Mouse (Mus musculus): ENCODE results near the gene Tspan11.

Tspan11 gene

DNA sequence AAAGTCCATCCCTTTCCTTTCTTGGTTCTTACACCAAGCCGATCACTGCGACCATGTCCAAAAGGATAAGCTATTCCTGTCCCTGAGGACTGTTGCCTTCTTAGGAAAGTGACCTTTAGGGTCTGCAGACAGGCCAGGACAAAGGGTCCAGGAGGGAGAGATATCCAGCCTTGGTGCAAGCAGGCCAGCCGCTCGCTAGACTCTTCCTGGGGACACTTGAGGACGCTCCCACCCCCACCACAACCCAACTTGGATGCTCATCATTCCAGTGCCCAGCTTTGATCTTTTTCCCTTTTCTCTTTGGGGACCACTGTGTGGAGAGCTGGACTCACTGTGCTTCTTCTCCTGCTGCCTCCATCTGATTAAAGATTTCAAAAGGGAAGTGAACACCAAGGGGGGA is 41.3 kb downstream of the Tspan11 start:
- DNase-seq (ENCODE audit: extremely low spot score, low read depth, low spot score): no peak

DNA sequence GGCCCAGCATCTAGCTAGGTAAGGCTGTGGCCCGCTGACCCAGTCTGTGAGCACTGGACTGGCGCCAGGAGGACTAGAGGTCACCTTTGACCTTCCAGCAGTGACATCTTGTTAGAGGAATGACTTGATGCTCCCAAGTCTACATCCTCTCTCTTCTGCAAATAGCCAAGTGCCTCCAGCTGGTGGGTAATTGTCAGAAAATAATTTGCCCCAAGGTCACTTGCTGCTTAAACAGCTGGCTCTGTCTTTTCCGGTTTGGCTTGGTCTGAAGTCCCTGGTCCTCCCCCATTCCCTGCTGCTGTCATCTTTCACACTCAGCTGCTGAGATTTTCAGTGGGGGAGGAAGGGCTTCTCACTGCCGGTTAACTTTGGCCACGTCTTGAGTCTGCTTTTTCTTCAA is 45.3 kb downstream of the Tspan11 start:
- no peak for DNase-seq (ENCODE audit: extremely low spot score, low read depth, low spot score)

DNA sequence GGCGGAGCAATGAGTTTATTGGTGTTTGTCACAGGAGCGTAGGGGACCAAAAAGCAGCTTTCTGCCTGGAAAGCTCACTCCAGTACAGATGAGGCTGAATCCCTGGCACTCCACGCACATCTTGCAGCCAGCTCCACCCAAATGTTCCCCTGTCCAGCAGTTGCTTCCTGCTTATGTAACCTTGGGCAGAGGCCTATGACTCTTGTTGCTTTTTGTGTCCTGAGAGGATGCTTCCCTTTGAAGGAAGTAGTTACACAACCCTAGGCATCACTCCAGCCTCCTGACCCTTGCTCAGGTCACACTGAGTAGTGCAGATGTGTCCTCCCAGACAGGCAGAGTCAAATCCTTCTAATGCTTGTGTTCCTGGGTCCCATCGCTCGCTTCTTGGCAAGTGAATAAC is 46.5 kb downstream of the Tspan11 start:
- no peak for DNase-seq (ENCODE audit: extremely low spot score, low read depth, low spot score)

DNA sequence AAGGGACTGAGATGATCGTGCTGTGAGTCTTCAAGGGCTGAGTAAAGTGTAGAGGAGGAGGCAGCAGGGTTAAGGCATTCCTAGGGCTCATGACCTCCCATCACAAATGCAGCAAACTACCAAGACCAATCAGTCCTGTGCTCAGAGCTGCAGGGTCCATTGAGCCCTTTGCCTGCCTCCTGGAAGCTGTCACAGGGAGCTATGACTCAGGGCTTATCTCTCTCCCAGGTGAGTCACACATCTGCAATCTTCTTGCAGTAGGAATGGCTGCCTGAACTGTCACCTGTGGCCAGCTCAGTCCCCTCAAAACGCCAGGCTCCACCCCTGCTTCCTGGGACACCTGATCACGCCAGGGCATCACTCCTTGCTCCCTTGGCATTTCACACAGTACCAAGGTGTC is 47.7 kb downstream of the Tspan11 start:
- DNase-seq (ENCODE audit: extremely low spot score, low read depth, low spot score): no peak

DNA sequence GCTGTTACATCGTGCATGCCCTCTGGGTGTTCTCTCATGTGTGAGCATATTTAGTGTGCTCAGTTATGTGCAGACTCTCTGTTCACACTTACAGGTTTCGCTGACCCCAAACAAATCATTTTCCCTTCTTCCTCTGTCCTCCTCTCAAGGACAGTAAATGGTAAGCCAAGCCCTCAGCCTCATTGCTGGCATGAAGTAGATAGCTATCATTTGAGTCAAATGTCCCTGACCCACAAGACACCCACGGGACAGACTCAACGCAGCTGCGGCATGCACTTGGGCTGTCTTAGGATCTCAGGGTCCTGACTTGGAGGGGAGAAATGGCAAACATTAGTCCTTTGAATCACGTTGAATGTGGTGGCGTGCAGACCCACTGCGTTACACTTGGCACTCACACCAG is 55.0 kb downstream of the Tspan11 start:
- DNase-seq (ENCODE audit: extremely low spot score, low read depth, low spot score): no peak

DNA sequence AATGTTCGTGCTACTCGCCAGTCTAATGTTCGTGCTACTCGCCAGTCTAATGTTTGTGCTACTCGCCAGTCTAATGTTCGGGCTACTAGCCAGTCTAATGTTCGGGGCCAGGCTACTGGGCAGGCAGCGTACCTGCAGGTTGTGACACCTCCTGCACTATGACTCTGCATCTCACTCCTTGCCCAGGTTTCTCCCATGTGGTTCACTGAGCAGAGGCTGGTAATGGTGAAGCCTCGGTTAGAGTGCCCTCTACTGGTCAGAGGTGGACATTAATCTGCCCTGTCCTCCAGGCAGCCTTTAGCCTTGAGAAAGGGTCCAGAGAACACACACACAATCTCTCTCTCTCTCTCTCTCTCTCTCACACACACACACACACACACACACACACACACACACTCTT is 58.3 kb downstream of the Tspan11 start:
- peak; percentile 70 for DNase-seq (ENCODE audit: extremely low spot score, low read depth, low spot score)

DNA sequence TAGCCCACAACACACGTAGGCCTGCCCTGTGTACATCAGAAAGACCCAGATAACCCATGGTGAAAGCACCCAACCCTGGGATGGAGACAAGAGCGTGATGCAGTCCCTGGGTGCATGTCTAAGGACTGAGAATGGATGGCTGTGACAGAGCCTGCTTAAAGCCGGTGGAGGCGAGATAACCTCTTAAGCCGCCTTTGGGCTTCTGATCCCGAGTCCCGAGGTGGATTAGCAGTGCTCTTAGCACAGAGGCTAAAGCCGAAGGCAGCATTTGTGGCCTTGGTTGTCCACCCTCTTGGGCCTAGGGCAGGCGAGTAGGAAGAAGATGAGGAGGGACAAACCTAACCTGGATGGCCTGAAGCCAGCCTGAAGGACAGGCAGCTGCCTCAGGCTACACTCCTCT is 61.3 kb downstream of the Tspan11 start:
- DNase-seq (ENCODE audit: extremely low spot score, low read depth, low spot score): no peak

DNA sequence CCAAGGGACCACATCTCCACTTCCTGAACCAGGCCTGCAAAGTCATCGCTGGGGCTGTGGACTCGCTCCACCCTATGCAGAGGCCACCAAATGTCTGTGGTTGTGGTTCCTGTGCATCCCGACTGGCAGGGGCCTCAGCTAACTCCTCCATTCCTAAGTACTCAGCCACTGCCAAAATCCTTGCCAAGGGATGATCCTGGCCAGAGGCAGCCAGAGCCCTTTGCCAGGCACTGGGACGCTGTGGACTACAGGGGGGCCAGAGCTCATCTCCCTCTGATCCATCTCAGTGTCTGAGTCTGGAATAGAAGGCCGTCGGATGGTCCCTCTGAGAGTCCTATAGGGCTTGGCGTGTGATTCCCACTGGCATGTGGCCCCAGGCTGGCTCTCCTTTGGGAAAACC is 62.5 kb downstream of the Tspan11 start:
- no peak for DNase-seq (ENCODE audit: extremely low spot score, low read depth, low spot score)

DNA sequence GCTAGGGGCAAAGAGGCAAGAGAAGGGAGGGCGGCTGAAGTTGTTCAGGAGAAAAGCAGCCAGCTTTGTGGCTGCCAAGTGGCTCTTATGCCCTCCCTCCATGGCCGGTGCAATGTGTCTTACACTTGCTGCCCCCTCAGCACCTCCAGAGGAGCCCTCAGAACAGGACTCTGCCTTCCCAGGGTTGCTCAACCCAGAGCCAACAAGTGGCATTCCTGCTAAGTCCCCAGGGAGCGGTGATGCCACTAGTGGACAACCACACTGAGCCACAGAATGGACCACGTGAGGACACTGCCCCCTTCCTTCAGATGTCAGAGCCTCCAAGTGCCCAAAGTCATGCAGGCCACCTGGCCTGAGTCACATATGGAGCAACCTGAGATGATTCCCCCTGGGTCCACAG is 65.7 kb downstream of the Tspan11 start:
- no peak for DNase-seq (ENCODE audit: extremely low spot score, low read depth, low spot score)

DNA sequence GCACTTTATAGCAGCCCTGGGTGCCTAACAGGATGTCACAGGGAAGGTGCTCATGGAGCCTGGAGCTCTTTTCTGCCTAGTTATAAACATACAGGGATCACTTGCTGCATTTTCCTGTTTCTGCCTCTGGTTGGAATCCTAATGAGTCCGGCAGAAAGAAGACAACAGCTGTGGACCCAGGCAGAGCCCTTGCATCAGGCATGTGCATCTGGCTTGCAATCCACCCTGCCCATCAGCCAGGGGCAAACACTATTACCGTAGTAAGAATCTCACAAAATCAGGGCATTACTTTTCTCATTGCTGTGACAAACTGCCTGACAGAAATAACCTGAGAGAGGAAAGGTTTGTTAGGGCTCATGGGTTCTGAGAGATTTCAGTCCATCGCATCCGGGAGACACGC is 68.8 kb downstream of the Tspan11 start:
- no peak for DNase-seq (ENCODE audit: extremely low spot score, low read depth, low spot score)

DNA sequence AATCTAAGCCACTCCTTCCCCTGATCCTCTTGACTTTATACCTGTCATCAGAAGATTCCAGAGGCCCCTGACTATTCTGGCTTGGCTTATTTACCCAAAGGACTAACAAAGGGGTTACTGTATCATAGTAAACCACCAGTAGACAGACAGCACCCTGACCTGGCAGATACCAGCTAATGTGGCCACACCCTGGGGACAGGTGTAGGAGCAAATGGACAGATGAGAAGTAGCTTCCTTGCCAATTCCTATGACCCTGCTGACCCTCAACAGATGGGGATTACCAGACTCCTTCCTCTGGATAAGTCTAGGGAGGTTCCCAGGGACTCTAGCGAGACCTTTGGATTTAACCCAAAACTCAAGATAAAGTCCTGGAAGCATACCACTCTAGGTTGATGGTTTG is 72.8 kb downstream of the Tspan11 start:
- DNase-seq (ENCODE audit: extremely low spot score, low read depth, low spot score): no peak

DNA sequence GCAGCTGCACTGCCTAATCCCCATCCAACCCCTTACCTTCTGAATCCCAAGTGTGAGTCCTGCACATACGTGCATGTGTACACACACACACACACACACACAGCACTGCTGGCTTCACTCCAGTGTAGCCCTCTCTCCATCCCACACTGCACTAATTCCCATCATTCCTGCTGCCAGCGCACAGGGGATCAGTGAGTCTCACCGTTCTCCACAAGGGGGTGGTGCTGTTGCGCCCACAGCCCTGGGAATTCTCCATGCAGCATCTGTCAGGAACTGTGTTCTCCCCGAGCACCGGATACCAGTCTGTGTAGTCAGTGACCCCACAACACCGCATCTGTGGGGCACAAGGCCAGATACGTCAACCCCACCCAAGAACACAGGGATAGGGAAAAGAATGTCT is 78.1 kb downstream of the Tspan11 start:
- DNase-seq (ENCODE audit: extremely low spot score, low read depth, low spot score): no peak

DNA sequence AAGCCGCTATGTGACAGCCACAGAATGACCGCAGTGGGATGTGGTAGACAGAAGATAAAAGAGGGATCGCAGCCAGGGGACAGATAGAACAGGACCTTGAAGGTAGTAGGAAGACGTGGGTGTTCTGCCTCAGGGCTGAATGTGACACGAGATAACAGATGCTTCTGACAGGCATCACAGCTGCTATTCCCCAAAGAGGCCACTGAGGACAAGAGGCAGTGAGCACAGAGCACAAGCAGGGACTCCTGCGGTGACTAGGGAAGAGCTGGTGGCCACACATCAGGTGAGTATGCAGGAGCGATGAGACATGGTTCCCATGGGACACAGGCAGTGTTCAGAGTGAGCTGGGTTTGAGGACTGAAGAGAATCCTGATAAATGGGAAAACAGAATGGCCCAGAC is 82.3 kb downstream of the Tspan11 start:
- DNase-seq (ENCODE audit: extremely low spot score, low read depth, low spot score): no peak

DNA sequence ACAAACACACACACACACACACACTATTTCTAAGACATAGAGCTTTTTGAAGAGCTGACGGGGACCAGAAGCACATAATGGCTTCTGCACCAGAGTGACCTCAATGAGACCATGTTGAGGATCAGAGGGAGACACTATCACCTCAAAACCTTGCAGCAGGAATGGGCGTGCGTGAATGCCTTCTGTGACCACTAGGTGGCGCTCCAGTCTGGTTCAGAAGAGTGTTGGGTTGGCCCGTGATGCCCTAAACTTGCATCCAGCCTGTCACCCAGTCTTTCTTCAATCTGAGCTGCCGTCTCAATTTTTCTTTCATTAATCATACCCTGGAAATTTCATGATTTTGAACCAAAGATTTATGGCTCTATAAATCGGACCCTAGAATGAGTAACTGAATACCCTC is 82.7 kb downstream of the Tspan11 start:
- DNase-seq (ENCODE audit: extremely low spot score, low read depth, low spot score): peak; percentile 44

DNA sequence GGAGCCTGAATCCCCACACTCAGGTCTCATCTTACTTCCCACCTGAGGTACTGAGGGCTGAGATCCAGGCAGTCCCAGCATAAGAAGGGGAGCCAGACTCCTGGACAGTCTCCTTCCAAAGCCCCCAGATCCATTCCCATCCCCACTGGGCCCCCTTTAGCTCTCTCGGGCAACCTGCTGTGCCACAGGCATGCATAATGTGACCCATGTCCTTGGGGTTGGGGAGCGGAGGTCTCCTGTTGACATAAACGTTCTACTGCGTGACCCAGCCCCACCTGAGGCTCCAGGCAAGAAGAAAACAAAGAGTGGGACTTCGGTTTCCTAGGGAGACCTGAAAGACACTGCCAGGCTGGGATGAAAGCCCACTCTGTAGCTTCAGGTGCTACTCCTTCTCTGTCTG is 83.5 kb downstream of the Tspan11 start:
- no peak for DNase-seq (ENCODE audit: extremely low spot score, low read depth, low spot score)

DNA sequence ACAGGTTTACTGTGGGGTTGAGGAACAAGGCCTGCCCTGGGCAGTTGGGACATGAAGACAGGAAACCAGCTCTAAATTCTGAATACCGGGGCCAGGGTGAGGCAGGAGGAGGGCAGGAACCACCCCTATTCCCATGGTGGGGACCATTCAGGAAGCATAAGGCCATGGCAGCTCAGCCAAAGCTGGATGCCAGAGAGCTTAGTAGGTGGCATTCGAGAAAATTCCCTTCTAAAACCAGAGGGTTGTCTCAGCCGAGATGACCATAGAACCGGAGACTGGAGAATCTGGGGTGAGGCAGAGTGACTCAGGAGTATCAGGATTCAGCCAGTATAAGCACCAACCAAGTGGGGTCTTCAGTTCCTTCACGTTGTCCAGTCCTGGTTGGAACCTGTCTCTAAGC is 84.5 kb downstream of the Tspan11 start:
- no peak for DNase-seq (ENCODE audit: extremely low spot score, low read depth, low spot score)

DNA sequence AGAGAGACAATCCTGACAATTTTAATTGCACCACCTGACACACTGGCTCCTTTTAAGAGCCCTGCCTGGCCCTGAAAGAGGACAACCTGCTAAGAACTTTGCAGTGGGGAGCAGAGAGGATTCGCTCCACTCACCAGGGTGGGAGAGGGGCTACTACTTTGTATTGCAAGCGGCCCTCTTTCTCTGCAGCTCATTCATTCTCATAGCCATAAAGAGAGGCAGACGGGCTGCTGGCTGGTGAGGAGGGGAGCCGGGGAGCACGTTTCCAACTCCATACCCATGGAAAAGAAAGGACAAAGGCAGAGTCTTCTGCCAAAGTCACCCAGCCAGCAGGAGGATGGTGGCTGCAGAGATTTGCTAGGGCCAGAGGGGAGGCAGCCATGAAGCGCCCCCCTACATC is 86.2 kb downstream of the Tspan11 start:
- DNase-seq (ENCODE audit: extremely low spot score, low read depth, low spot score): no peak

DNA sequence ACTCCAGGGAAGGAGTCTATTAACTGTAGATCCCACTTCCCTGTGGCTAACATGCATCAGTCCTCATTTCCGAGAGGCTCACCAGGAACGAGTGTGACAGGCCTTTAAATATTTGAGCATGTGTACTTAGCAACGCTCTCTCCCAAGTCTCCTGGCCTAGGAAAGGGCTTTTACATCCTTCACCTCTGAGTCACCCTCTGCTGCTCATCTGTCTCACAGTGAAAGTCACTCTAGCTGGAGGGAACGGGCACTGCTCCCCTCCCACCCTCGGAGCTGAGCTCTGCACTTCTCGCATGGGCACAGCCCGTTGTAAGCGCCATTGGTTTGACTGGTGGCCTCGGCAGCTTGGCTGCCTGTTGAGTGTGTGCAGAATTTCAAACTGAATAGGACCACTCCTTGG is 86.6 kb downstream of the Tspan11 start:
- peak; percentile 20 for DNase-seq (ENCODE audit: extremely low spot score, low read depth, low spot score)

DNA sequence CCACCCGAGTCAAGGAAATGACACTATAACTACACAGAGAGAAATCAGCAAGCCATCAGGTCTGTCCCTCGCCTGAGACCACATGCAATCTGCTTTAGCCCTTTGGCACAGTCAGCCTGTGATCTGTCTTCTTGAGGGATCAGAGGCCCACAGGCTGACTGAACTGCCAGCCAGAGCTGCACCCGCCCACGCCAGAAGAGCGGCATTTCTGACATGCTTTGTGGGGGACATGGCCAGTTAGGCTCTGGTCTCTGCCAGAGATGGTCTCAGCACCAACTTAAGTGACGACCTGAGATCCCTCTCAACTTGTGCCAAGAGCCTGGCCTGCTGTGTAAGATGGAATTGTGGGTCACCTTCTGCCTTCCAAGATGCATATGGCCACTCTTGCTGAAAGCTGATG is 89.3 kb downstream of the Tspan11 start:
- DNase-seq (ENCODE audit: extremely low spot score, low read depth, low spot score): no peak

DNA sequence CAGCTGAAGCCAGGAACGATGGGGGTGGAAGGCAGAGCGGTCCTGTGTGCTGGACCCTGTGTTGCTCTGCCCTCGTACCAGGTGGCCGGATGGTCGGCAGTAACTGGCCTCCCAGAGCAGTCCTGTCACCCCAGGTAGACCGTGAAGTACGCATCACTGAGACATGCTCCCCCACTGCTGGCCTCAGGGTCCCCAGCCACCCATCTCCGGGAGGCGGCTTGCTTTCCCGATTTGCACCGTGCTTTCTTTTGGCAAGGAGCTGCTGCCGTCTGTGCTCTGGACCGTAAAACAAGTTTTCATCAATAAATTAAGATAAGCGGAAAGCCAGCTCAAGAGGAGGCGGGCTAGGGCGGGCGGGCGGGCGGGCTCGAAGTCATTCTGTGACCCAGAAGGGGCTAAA is 91.6 kb downstream of the Tspan11 start:
- no peak for DNase-seq (ENCODE audit: extremely low spot score, low read depth, low spot score)

DNA sequence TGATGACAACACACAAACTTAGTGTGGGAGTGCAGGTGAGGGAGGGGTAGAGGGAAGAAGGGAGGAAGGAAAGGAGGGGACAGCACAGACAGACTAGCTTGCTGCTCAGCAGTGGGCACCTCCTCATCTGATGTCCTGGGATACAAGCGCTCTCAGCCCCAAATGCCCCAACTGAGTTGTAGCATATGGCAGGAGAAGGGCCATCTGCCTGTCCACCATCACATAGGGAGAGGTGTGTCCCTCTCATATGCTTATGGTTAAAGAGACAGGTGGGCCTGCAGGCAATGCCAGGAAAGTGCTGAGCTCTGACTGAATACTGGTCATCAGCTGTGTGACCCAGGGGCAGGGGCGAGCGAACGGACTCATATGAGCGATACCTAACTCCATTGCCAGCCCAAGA is 92.4 kb downstream of the Tspan11 start:
- DNase-seq (ENCODE audit: extremely low spot score, low read depth, low spot score): no peak

DNA sequence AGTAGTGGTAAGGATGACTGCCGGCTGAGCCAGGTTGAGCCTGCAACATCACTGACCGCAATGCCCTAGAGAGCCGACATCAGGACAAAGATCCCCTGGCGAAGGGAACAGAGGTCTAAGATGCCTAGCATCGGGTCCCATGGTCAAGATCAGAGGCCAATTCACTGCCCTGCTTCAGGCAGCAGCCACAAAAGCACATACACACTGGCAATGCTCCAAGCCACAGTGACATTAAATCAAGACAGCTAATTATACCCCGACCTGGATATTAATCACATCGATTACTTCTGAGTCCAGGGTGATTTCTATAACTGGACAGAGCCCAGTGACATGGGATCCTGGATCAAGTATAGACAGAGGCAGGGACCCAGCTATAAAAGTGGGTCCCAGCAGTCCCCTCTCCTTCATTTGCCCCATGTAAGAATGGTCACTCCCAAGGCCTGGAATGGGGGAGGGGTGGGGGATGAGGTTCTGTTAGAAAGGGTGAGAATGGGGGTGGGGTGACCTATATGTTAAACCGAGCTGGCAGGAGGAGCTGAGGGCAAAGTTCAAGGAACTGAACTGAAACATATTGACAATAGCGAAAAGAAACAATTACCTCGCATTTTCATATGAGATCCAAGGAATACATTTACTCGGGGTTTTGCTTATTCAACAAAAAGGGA is 93.1 kb downstream of the Tspan11 start:
- no peak for DNase-seq (ENCODE audit: extremely low spot score, low read depth, low spot score)

DNA sequence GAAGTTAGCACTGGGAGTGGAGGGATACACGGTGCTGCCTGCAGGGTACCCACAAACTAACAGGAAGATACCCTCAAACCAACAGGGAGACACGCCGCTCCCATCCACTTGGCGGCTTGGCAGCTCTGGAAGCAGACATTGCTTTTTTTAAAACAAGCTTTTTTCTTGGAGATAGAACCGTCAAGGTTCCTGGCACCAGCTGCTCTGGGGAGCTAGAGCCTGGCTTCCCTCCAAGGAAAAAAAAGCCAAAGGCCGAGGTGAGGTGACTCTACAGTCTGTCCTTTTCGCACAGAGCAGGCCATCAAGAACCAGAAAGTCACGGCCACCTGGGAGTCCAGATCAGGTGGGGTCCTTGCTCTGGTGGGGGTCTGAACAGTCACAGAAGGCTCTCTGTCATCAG is 93.8 kb downstream of the Tspan11 start:
- DNase-seq (ENCODE audit: extremely low spot score, low read depth, low spot score): no peak

DNA sequence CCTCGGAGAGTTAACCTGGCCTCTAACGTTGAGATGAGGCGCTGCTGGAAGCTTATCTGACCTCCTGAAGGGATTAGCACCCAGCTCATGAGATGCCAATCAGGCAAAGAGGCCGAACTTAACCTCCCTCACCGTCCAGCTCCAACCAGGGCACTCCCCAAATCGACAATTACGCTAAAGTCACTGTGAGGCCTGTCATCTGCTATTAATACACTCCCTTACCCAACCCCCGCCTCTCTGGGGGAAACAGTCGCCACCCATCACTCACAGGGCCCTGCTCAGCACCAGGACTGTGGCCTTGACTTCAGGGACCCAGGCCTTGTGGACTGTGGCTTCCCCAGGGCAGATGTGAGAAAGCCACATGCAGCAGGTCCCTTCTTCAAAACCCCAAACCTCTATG is 99.0 kb downstream of the Tspan11 start:
- DNase-seq (ENCODE audit: extremely low spot score, low read depth, low spot score): no peak
